Mouse (Mus musculus): ENCODE measurements around the gene Cuta. TPM values are rescaled to one million over a fixed set of nuclear protein-coding genes. Genes with fewer than 3 reads are reported as not detected.
"Not testable (repeated sequence)": the region's sequence is repeated elsewhere in the genome, so short reads cannot be mapped to it uniquely, and the experiment has no call there.

The Cuta gene
- polyA plus RNA-seq (2015; fragmentation: Nextera tagmentation; extraction: Ambion mirVana), result 173 and 178 TPM in 2 replicates

- H3K27ac ChIP-seq (ENCODE audit: low read length), result peak within 1 kb of the TSS; percentile 97
- H3K9ac ChIP-seq (ENCODE audit: low read length), result peak within 1 kb of the TSS; percentile 81
- peaks cover 4% of the 10 kb centered on the region; the same call in 1 of the 2 replicates for H3K36me3 ChIP-seq (ENCODE audit: control insufficient read depth, insufficient read depth, low read length)
- under 1% methylated on average over 70 of the region's 70 CpGs for WGBS
- peak within 1 kb of the TSS; percentile 99 for H3K4me2 ChIP-seq (ENCODE audit: low read depth, low read length)
- peak within 1 kb of the TSS; percentile 83 for H3K4me3 ChIP-seq (replicated peaks; ENCODE audit: low read length)
- H3K4me1 ChIP-seq (ENCODE audit: control insufficient read depth, insufficient read depth, low read length), result peaks cover 24% of the 10 kb centered on the region
- ATAC-seq (ENCODE audit: insufficient read depth, low FRiP score), result peak; percentile 96
- no peaks in the 10 kb centered on the region for H3K9me3 ChIP-seq (replicated peaks; ENCODE audit: control insufficient read depth, low read length)
- H3K27me3 ChIP-seq (ENCODE audit: control insufficient read depth, insufficient read depth, low read length), result no peaks in the 10 kb centered on the region
Observed at GRCm38 (mm10) chr17:26939178-26939972, at the start of gene Cuta. Gene Cuta (minus strand): TSS chr17:26939569.

DNA sequence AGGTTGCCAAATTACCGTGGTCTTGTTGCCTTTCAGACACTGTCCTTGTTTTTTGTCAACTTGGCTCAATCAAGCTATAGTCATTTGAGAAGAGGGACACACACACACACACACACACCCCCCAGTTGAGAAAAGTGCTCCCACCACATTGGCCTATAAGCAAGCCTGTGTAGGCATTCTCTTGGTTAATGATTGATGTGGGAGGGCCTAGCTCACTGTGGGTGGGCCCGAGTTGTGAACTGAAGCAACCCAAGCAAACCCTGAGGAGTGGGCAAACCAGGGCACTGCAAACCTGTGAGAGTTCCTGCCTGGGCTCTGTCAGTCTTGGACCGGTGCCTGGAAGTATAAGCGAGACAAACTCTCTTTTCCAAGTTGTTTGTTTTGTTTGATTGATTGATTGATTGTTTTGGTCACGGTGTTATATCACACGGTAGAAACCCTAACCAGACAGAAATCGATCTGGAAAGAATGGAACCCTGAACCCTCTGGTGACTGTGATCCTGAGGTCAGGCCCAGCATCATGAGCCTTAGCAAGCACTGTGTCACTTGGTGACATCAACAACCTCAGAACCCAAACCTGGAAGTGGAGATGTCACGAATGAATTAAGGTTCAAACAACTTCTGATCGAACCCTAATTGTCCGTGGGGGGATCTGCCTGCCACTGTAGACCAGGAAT lies 46.3 kb upstream of the Cuta start:
- no peak overlapping the region for H3K9ac ChIP-seq (ENCODE audit: low read length)
- ATAC-seq (ENCODE audit: insufficient read depth, low FRiP score), result no peak
- WGBS, result 55% methylated on average over 10 of the region's 10 CpGs
- no peaks in the 10 kb centered on the region for H3K27me3 ChIP-seq (ENCODE audit: control insufficient read depth, insufficient read depth, low read length)
- no peak overlapping the region for H3K4me3 ChIP-seq (replicated peaks; ENCODE audit: low read length)
- no peak overlapping the region for H3K4me2 ChIP-seq (ENCODE audit: low read depth, low read length)
- no peak overlapping the region for H3K27ac ChIP-seq (ENCODE audit: low read length)
- H3K9me3 ChIP-seq (replicated peaks; ENCODE audit: control insufficient read depth, low read length), result no peaks in the 10 kb centered on the region
- no peaks in the 10 kb centered on the region for H3K36me3 ChIP-seq (ENCODE audit: control insufficient read depth, insufficient read depth, low read length)
- no peaks in the 10 kb centered on the region for H3K4me1 ChIP-seq (ENCODE audit: control insufficient read depth, insufficient read depth, low read length)

- 65% methylated on average over 4 of the region's 4 CpGs for WGBS
- H3K27me3 ChIP-seq (ENCODE audit: control insufficient read depth, insufficient read depth, low read length), result no peaks in the 10 kb centered on the region
- H3K4me2 ChIP-seq (ENCODE audit: low read depth, low read length), result no peak overlapping the region
- H3K4me3 ChIP-seq (replicated peaks; ENCODE audit: low read length), result no peak overlapping the region
- ATAC-seq (ENCODE audit: insufficient read depth, low FRiP score), result no peak
- H3K4me1 ChIP-seq (ENCODE audit: control insufficient read depth, insufficient read depth, low read length), result no peaks in the 10 kb centered on the region
- peaks cover 3% of the 10 kb centered on the region; the same call in 1 of the 2 replicates for H3K36me3 ChIP-seq (ENCODE audit: control insufficient read depth, insufficient read depth, low read length)
- H3K9me3 ChIP-seq (replicated peaks; ENCODE audit: control insufficient read depth, low read length), result no peaks in the 10 kb centered on the region
- no peak overlapping the region for H3K27ac ChIP-seq (ENCODE audit: low read length)
- H3K9ac ChIP-seq (ENCODE audit: low read length), result no peak overlapping the region
Observed at GRCm38 (mm10) chr17:26983382-26983781, 44.0 kb upstream of the Cuta start.

- Histone ChIP-seq H3K9ac (ENCODE audit: low read length) (no peak overlapping the region), H3K27me3 (ENCODE audit: control insufficient read depth, insufficient read depth, low read length) (no peaks in the 10 kb centered on the region), H3K36me3 (ENCODE audit: control insufficient read depth, insufficient read depth, low read length) (peaks cover 3% of the 10 kb centered on the region; the same call in 1 of the 2 replicates), H3K4me1 (ENCODE audit: control insufficient read depth, insufficient read depth, low read length) (0 out of 2 replicates have a peak, but pooled peaks cover 2% of the 10 kb centered on the region), H3K4me3 (replicated peaks; ENCODE audit: low read length) (no peak overlapping the region), H3K27ac (ENCODE audit: low read length) (no peak overlapping the region), H3K4me2 (ENCODE audit: low read depth, low read length) (no peak overlapping the region), H3K9me3 (replicated peaks; ENCODE audit: control insufficient read depth, low read length) (no peaks in the 10 kb centered on the region)
- no peak for ATAC-seq (ENCODE audit: insufficient read depth, low FRiP score)
- WGBS, result 48% methylated on average over 2 of the region's 2 CpGs
Observed at GRCm38 (mm10) chr17:26981050-26981449, 41.7 kb upstream of the Cuta start.

DNA sequence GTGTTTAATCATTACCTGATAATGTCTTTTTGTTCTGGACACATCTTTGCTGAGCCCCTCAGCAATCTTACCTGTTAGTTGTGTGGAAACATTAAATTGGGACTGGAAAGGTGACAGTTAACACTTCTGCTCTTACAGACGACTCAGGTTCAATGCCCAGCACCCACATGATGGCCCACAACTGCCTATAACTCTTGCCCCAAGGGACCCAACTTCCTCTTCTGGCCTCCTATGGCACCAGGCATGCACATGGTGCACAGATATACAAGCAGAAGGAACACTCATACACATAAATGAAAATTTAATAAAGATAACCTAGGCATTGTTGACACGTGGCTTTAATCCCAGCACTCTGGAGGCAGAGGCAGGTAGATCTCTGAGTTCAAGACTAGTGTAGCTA lies 40.1 kb upstream of the Cuta start:
- no peak for ATAC-seq (ENCODE audit: insufficient read depth, low FRiP score)
- H3K27ac ChIP-seq (ENCODE audit: low read length), result no peak overlapping the region
- H3K4me2 ChIP-seq (ENCODE audit: low read depth, low read length), result no peak overlapping the region
- no peaks in the 10 kb centered on the region for H3K27me3 ChIP-seq (ENCODE audit: control insufficient read depth, insufficient read depth, low read length)
- H3K9me3 ChIP-seq (replicated peaks; ENCODE audit: control insufficient read depth, low read length), result no peaks in the 10 kb centered on the region
- no peak overlapping the region for H3K4me3 ChIP-seq (replicated peaks; ENCODE audit: low read length)
- WGBS, result 62% methylated on average over 2 of the region's 2 CpGs
- H3K9ac ChIP-seq (ENCODE audit: low read length), result no peak overlapping the region
- peaks cover 3% of the 10 kb centered on the region for H3K4me1 ChIP-seq (ENCODE audit: control insufficient read depth, insufficient read depth, low read length)
- H3K36me3 ChIP-seq (ENCODE audit: control insufficient read depth, insufficient read depth, low read length), result peaks cover 13% of the 10 kb centered on the region; the same call in 1 of the 2 replicates

DNA sequence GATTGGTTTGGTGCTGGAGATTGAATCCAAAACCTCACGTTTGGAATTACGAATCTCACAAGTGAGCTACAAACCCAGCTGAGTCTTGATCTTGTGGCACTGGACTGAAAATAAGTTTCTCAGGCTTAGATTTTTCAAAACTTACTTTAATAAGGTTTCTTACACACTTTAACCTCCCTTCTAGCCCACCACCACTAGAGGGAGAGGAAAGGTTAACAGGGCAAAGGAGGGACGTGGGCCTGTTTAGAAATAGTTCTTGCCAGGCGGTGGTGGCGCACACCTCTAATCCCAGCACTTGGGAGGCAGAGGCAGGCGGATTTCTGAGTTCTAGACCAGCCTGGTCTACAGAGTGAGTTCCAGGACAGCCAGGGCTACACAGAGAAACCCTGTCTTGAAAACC lies 38.0 kb upstream of the Cuta start:
- peaks cover 12% of the 10 kb centered on the region for H3K4me1 ChIP-seq (ENCODE audit: control insufficient read depth, insufficient read depth, low read length)
- H3K9ac ChIP-seq (ENCODE audit: low read length); H3K27ac ChIP-seq (ENCODE audit: low read length); H3K4me2 ChIP-seq (ENCODE audit: low read depth, low read length); H3K4me3 ChIP-seq (replicated peaks; ENCODE audit: low read length); H3K27me3 ChIP-seq (ENCODE audit: control insufficient read depth, insufficient read depth, low read length); ATAC-seq (ENCODE audit: insufficient read depth, low FRiP score); H3K9me3 ChIP-seq (replicated peaks; ENCODE audit: control insufficient read depth, low read length): not testable (repeated sequence)
- WGBS, result 88% methylated on average over 6 of the region's 6 CpGs
- peaks cover 13% of the 10 kb centered on the region; the same call in 1 of the 2 replicates for H3K36me3 ChIP-seq (ENCODE audit: control insufficient read depth, insufficient read depth, low read length)

- peaks cover 25% of the 10 kb centered on the region for H3K4me1 ChIP-seq (ENCODE audit: control insufficient read depth, insufficient read depth, low read length)
Observed at GRCm38 (mm10) chr17:26975415-26975814, 36.0 kb upstream of the Cuta start.

GRCm38 (mm10) chr17:26974547-26974946 lies 35.2 kb upstream of the Cuta start:
- no peak overlapping the region for H3K9ac ChIP-seq (ENCODE audit: low read length)
- H3K4me1 ChIP-seq (ENCODE audit: control insufficient read depth, insufficient read depth, low read length), result peaks cover 25% of the 10 kb centered on the region
- 92% methylated on average over 15 of the region's 15 CpGs for WGBS
- no peak overlapping the region for H3K4me2 ChIP-seq (ENCODE audit: low read depth, low read length)
- H3K9me3 ChIP-seq (replicated peaks; ENCODE audit: control insufficient read depth, low read length), result no peaks in the 10 kb centered on the region
- no peaks in the 10 kb centered on the region for H3K27me3 ChIP-seq (ENCODE audit: control insufficient read depth, insufficient read depth, low read length)
- peaks cover 13% of the 10 kb centered on the region; the same call in 1 of the 2 replicates for H3K36me3 ChIP-seq (ENCODE audit: control insufficient read depth, insufficient read depth, low read length)
- no peak for ATAC-seq (ENCODE audit: insufficient read depth, low FRiP score)
- no peak overlapping the region for H3K4me3 ChIP-seq (replicated peaks; ENCODE audit: low read length)
- no peak overlapping the region for H3K27ac ChIP-seq (ENCODE audit: low read length)

More at GRCm38 (mm10) chr17:26975415-26975814, 36.0 kb upstream of the Cuta start:
- Histone ChIP-seq H3K4me3 (replicated peaks; ENCODE audit: low read length) (no peak overlapping the region), H3K9ac (ENCODE audit: low read length) (no peak overlapping the region), H3K27ac (ENCODE audit: low read length) (no peak overlapping the region), H3K27me3 (ENCODE audit: control insufficient read depth, insufficient read depth, low read length) (no peaks in the 10 kb centered on the region), H3K9me3 (replicated peaks; ENCODE audit: control insufficient read depth, low read length) (no peaks in the 10 kb centered on the region), H3K36me3 (ENCODE audit: control insufficient read depth, insufficient read depth, low read length) (peaks cover 13% of the 10 kb centered on the region; the same call in 1 of the 2 replicates), H3K4me2 (ENCODE audit: low read depth, low read length) (no peak overlapping the region)
- ATAC-seq (ENCODE audit: insufficient read depth, low FRiP score), result no peak

All from stomach, embryonic 16.5 days (tissue).